In the genomic region with DNA sequence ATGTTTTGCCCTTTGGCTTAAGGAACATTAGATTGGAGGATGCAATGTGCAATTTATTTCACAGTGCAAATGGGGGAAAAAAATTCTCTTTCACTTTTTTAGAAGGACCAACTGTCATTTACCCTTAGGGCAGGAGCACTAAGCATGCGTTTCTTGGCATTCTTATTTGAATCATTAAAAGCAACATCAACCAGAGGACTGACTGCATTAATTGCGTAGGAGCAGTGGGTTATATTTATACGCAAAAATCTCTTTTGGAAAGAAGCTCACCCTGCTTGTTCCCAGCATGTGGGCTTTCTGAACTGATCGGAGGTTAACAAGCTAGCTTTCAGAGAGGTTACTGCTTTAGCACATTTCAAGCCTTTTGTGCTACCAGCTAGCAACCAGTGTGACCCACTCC, we compare ENCODE assay signal across 17 mouse cellular contexts.
"Had no signal": no experiment of that assay in that cellular context is flagged by ENCODE, and none has a peak within 500 bp of the region (broad histone marks: within the 10 kb centered on the region; RNA-seq: fewer than 3 reads in every experiment).

No protein-coding gene starts in this region.

- H3K36me3 ChIP-seq: liver, embryonic 13.5 days; neural tube, embryonic 13.5 days; stomach, embryonic 15.5 days had no signal

- H3K27ac ChIP-seq: left cerebral cortex, adult 2 months; liver, embryonic 13.5 days; neural tube, embryonic 13.5 days; stomach, embryonic 15.5 days had no signal

- H3K9ac ChIP-seq: liver, embryonic 13.5 days; neural tube, embryonic 13.5 days; stomach, embryonic 15.5 days had no signal

- H3K9me3 ChIP-seq: liver, embryonic 13.5 days; neural tube, embryonic 13.5 days; stomach, embryonic 15.5 days had no signal

- H3K4me1 ChIP-seq: liver, embryonic 13.5 days; neural tube, embryonic 13.5 days; stomach, embryonic 15.5 days had no signal

- H3K4me3 ChIP-seq: left cerebral cortex, adult 2 months; liver, embryonic 13.5 days; myocyte; neural tube, embryonic 13.5 days; stomach, embryonic 15.5 days had no signal

- ATAC-seq: intestine, embryonic 16.5 days had no signal

- DNase-seq: kidney, adult 18-20 months; kidney, adult 9 months; kidney, postnatal 14 days; layer of hippocampus, postnatal 36 days; liver, embryonic 13.5 days; lung, adult 2 months; lung, postnatal 14 days; lung, postnatal 4 days; retina, postnatal 1 day; right cerebral cortex, postnatal 25 days; spleen, adult 18-20 months; thymus, postnatal 25 days had no signal

- H3K27me3 ChIP-seq: liver, embryonic 13.5 days; neural tube, embryonic 13.5 days; stomach, embryonic 15.5 days had no signal

- H3K4me2 ChIP-seq: liver, embryonic 13.5 days; neural tube, embryonic 13.5 days; stomach, embryonic 15.5 days had no signal
